Comparison of ENCODE assay signal across 24 mouse cellular contexts in genomic region chr5:110960890-110961289, GRCm38 (mm10).
DNase-seq lines count a peak whose midpoint lies in the region; ATAC-seq and TF ChIP-seq lines count a peak whose summit lies in the region.
"Had no signal": no experiment of that assay in that cellular context is flagged by ENCODE, and none has a peak within 500 bp of the region (broad histone marks: within the 10 kb centered on the region; RNA-seq: fewer than 3 reads in every experiment).

No protein-coding gene starts in this region.

- DNase-seq in forebrain, embryonic 14.5 days (ENCODE audit: low spot score) = no peak
- no peak for DNase-seq in midbrain, postnatal 0 days (ENCODE audit: low spot score)
- DNase-seq in left cerebral cortex, postnatal 25 days (ENCODE audit: low spot score in 2 of 2) = no peak
- no peak for DNase-seq in cerebellum, postnatal 25 days
- DNase-seq: adrenal gland, postnatal 14 days; cerebellum, adult 2 months; cerebellum, postnatal 10 days; embryo, embryonic 11 days; gastrocnemius, postnatal 36 days; heart, adult 2 months; heart, postnatal 14 days had no signal

- intact Hi-C loops in left cerebral cortex, postnatal 25 days (cut with DNase I) = no loop called here

- 0 out of 2 replicates have a peak overlapping the region, but pooled peaks have one; percentile 21 for H3K27ac ChIP-seq in forebrain, embryonic 14.5 days (ENCODE audit: low read depth, low read length)
- H3K27ac ChIP-seq in forebrain, embryonic 12.5 days = no peak overlapping the region
- no peak overlapping the region for H3K27ac ChIP-seq in midbrain, embryonic 13.5 days
- no peak overlapping the region for H3K27ac ChIP-seq in midbrain, postnatal 0 days (ENCODE audit: low read depth, low read length)
- H3K27ac ChIP-seq: embryonic facial prominence, embryonic 15.5 days; heart, adult 2 months; heart, embryonic 15.5 days; hindbrain, embryonic 10.5 days; hindbrain, embryonic 15.5 days had no signal

- no peak for ATAC-seq in forebrain, embryonic 14.5 days
- no peak for ATAC-seq in forebrain, embryonic 12.5 days (ENCODE audit: low FRiP score)
- 0 out of 2 replicates have a peak, but pooled peaks have one; percentile 34 for ATAC-seq in midbrain, embryonic 13.5 days
- no peak for ATAC-seq in midbrain, postnatal 0 days (ENCODE audit: low FRiP score)
- peak; percentile 20; the same call in 1 of the 2 replicates for ATAC-seq in megakaryocyte progenitor cell, adult 5-6 weeks (replicated peaks; ENCODE audit: poor library complexity)
- ATAC-seq: activated CD4-positive, CD25-positive, alpha-beta regulatory T cell, adult 4 months; inflammation-experienced regulatory T-cells, adult 6 months; intestine, postnatal 0 days; Patski had no signal

- H3K9ac ChIP-seq in forebrain, embryonic 14.5 days (ENCODE audit: low read length) = no peak overlapping the region
- no peak overlapping the region for H3K9ac ChIP-seq in forebrain, embryonic 12.5 days
- H3K9ac ChIP-seq in midbrain, embryonic 13.5 days (replicated peaks) = no peak overlapping the region
- no peak overlapping the region for H3K9ac ChIP-seq in midbrain, postnatal 0 days (replicated peaks; ENCODE audit: low read length, poor library complexity, severe bottlenecking)
- H3K9ac ChIP-seq: embryonic facial prominence, embryonic 15.5 days; heart, embryonic 15.5 days; hindbrain, embryonic 15.5 days had no signal

- no peaks in the 10 kb centered on the region for H3K9me3 ChIP-seq in forebrain, embryonic 14.5 days (replicated peaks; ENCODE audit: control insufficient read depth, low read length)
- H3K9me3 ChIP-seq in forebrain, embryonic 12.5 days = no peaks in the 10 kb centered on the region
- no peaks in the 10 kb centered on the region for H3K9me3 ChIP-seq in midbrain, embryonic 13.5 days
- no peaks in the 10 kb centered on the region for H3K9me3 ChIP-seq in midbrain, postnatal 0 days (ENCODE audit: low read length)
- H3K9me3 ChIP-seq: embryonic facial prominence, embryonic 15.5 days; heart, embryonic 15.5 days; hindbrain, embryonic 10.5 days; hindbrain, embryonic 15.5 days had no signal

- no peak overlapping the region for H3K4me3 ChIP-seq in forebrain, embryonic 14.5 days (ENCODE audit: low read depth, low read length)
- H3K4me3 ChIP-seq in forebrain, embryonic 12.5 days (replicated peaks) = no peak overlapping the region
- H3K4me3 ChIP-seq in midbrain, embryonic 13.5 days (replicated peaks) = no peak overlapping the region
- no peak overlapping the region for H3K4me3 ChIP-seq in midbrain, postnatal 0 days (ENCODE audit: low read depth, low read length)
- H3K4me3 ChIP-seq: embryonic facial prominence, embryonic 15.5 days; erythroblast, embryonic 14.5 days; heart, adult 2 months; heart, embryonic 15.5 days; hindbrain, embryonic 10.5 days; hindbrain, embryonic 15.5 days had no signal

- WGBS in forebrain, embryonic 14.5 days = 65% methylated on average over 4 of the region's 4 CpGs
- 79% methylated on average over 4 of the region's 4 CpGs for WGBS in forebrain, embryonic 12.5 days
- 58% methylated on average over 4 of the region's 4 CpGs for WGBS in midbrain, embryonic 13.5 days
- whole genome bisulfite sequencing in midbrain, postnatal 0 days = 62% methylated on average over 4 of the region's 4 CpGs

- no peaks in the 10 kb centered on the region for H3K27me3 ChIP-seq in forebrain, embryonic 14.5 days (replicated peaks; ENCODE audit: control insufficient read depth, insufficient read depth, low read length)
- H3K27me3 ChIP-seq in forebrain, embryonic 12.5 days = no peaks in the 10 kb centered on the region
- H3K27me3 ChIP-seq in midbrain, embryonic 13.5 days = no peaks in the 10 kb centered on the region
- no peaks in the 10 kb centered on the region for H3K27me3 ChIP-seq in midbrain, postnatal 0 days (ENCODE audit: insufficient read depth, low read length)
- H3K27me3 ChIP-seq: embryonic facial prominence, embryonic 15.5 days; heart, embryonic 15.5 days; hindbrain, embryonic 15.5 days; Patski had no signal

- no peaks in the 10 kb centered on the region for H3K4me1 ChIP-seq in forebrain, embryonic 14.5 days (ENCODE audit: control insufficient read depth, insufficient read depth, low read length)
- H3K4me1 ChIP-seq in forebrain, embryonic 12.5 days = no peaks in the 10 kb centered on the region
- H3K4me1 ChIP-seq in midbrain, embryonic 13.5 days (replicated peaks) = peaks cover 6% of the 10 kb centered on the region; the same call in 1 of the 2 replicates
- H3K4me1 ChIP-seq in midbrain, postnatal 0 days (ENCODE audit: insufficient read depth, low read length) = no peaks in the 10 kb centered on the region
- H3K4me1 ChIP-seq: embryonic facial prominence, embryonic 15.5 days; heart, embryonic 15.5 days; hindbrain, embryonic 15.5 days had no signal

- TF ChIP-seq CTCF in midbrain, postnatal 0 days (IDR thresholded peaks at IDR 0.05) = no peak

- no peaks in the 10 kb centered on the region for H3K36me3 ChIP-seq in forebrain, embryonic 14.5 days (ENCODE audit: control insufficient read depth, insufficient read depth, low read length)
- H3K36me3 ChIP-seq in forebrain, embryonic 12.5 days (replicated peaks) = no peaks in the 10 kb centered on the region
- no peaks in the 10 kb centered on the region for H3K36me3 ChIP-seq in midbrain, embryonic 13.5 days
- H3K36me3 ChIP-seq in midbrain, postnatal 0 days (ENCODE audit: insufficient read depth, low read length) = no peaks in the 10 kb centered on the region
- H3K36me3 ChIP-seq: embryonic facial prominence, embryonic 15.5 days; heart, embryonic 15.5 days; hindbrain, embryonic 10.5 days; hindbrain, embryonic 15.5 days had no signal

- no peak overlapping the region for H3K4me2 ChIP-seq in forebrain, embryonic 14.5 days (ENCODE audit: low read length)
- no peak overlapping the region for H3K4me2 ChIP-seq in forebrain, embryonic 12.5 days
- H3K4me2 ChIP-seq in midbrain, embryonic 13.5 days (replicated peaks) = no peak overlapping the region
- no peak overlapping the region for H3K4me2 ChIP-seq in midbrain, postnatal 0 days (ENCODE audit: low read depth, low read length, poor library complexity, severe bottlenecking)
- H3K4me2 ChIP-seq: embryonic facial prominence, embryonic 15.5 days; heart, embryonic 11.5 days; heart, embryonic 15.5 days; hindbrain, embryonic 15.5 days had no signal

Comparison
In these comparisons a context has a peak if more than half of its experiments do, and no peak if none do; other contexts are left out.
1. ATAC-seq: peak in midbrain, embryonic 13.5 days (single experiment) and megakaryocyte progenitor cell, adult 5-6 weeks (single experiment); none in forebrain, embryonic 14.5 days (single experiment), forebrain, embryonic 12.5 days (single experiment) and midbrain, postnatal 0 days (single experiment).